Mouse (Mus musculus) limb, embryonic 14.5 days (tissue): ENCODE measurements around the gene E130114P18Rik. TPM values are rescaled to one million over a fixed set of nuclear protein-coding genes. Genes with fewer than 3 reads are reported as not detected.
A peak's percentile ranks its signal among the peaks of the same experiment; 100 is the strongest.

Experiments
- ATAC-seq: fragments of 200-750 bp; cut with Nextera tagmentation; 2 replicates; pipeline ENCODE4 v1.8.0; 2017; ENCODE audit warnings: low read depth, moderate number of reproducible peaks, moderate TSS enrichment; ENCODE audit not compliant: low FRiP score
- DNase-seq: peaks from one replicate; pipeline ENCODE4 v3.0.0-alpha.2; 2015; ENCODE audit warnings: low spot score
- H3K27ac ChIP-seq: fragments of 300-500 bp; sonication (generic); replicated peaks from 2 replicates; pipeline ENCODE4 v1.5.1; 2014; ENCODE audit warnings: low read depth, mild to moderate bottlenecking, low read length, moderate library complexity, mixed read lengths
- H3K27me3 ChIP-seq: fragments of 300-500 bp; sonication (generic); 2 replicates; pipeline ENCODE4 v1.6.1; 2014; ENCODE audit warnings: low read length, mixed read lengths; ENCODE audit not compliant: control insufficient read depth, insufficient read depth
- H3K36me3 ChIP-seq: fragments of 300-500 bp; sonication (generic); 2 replicates; pipeline ENCODE4 v1.6.1; 2014; ENCODE audit warnings: mild to moderate bottlenecking, low read length, moderate library complexity, mixed read lengths; ENCODE audit not compliant: control insufficient read depth, insufficient read depth
- H3K4me1 ChIP-seq: fragments of 300-500 bp; sonication (generic); 2 replicates; pipeline ENCODE4 v1.6.1; 2014; ENCODE audit warnings: antibody characterized with exemption, low read length, mixed read lengths; ENCODE audit not compliant: control insufficient read depth, insufficient read depth
- H3K4me2 ChIP-seq: fragments of 300-500 bp; sonication (generic); replicated peaks from 2 replicates; pipeline ENCODE4 v1.6.1; 2014; ENCODE audit warnings: low read depth, mild to moderate bottlenecking, low read length, moderate library complexity; ENCODE audit not compliant: severe bottlenecking
- H3K4me3 ChIP-seq: fragments of 300-500 bp; sonication (generic); replicated peaks from 2 replicates; pipeline ENCODE4 v1.5.1; 2014; ENCODE audit warnings: low read length
- H3K9ac ChIP-seq: fragments of 300-500 bp; sonication (generic); 2 replicates; pipeline ENCODE4 v1.6.1; 2014; ENCODE audit warnings: mild to moderate bottlenecking, low read depth, low read length, moderate library complexity; ENCODE audit not compliant: severe bottlenecking
- H3K9me3 ChIP-seq: fragments of 300-500 bp; sonication (generic); 2 replicates; pipeline ENCODE4 v1.6.1; 2016; ENCODE audit warnings: low read length; ENCODE audit not compliant: control insufficient read depth
- POLR2A ChIP-seq: fragments of 200-500 bp; IDR thresholded peaks from 2 replicates; pipeline ENCODE4 v1.8.0; 2012; ENCODE audit warnings: inconsistent platforms, mild to moderate bottlenecking, moderate library complexity, borderline replicate concordance; ENCODE audit not compliant: insufficient read depth, insufficient read length; ENCODE audit errors: extremely low read depth
- WGBS: fragments of 180-500 bp; shearing (Covaris S2); extraction: QIAGEN DNeasy Blood & Tissue Kit; methylation state at CpG from one replicate; pipeline ENCODE4 v1.1.7; 2014; 5-methylcytosine and 5-hydroxymethylcytosine counted together
- polyA plus RNA-seq, 2 experiments: library from polyadenylated mRNA; depleted of rRNA in 1 of 2; stranded (reverse) in 1 of 2; unstranded in 1 of 2; fragments of >200 nt; fragmentation: Nextera tagmentation in 1 of 2; extraction: Ambion mirVana in 1 of 2; gene quantifications; 2 replicates each; pipeline versions ENCODE4 v1.2.1 to v1.2.3; 2012 to 2014

E130114P18Rik gene
- polyA plus RNA-seq, 2 experiments, result 2.2 to 4.9 TPM

- 0% methylated on average over 14 of the region's 14 CpGs for WGBS
- peak overlapping the region; percentile 63 for H3K4me2 ChIP-seq
- H3K9ac ChIP-seq, result peak overlapping the region; percentile 38
- peak; percentile 74 for ATAC-seq
- H3K4me3 ChIP-seq, result peak overlapping the region; percentile 44
- DNase-seq, result peak; percentile 100
- no peaks in the 10 kb centered on the region for H3K9me3 ChIP-seq
- peak overlapping the region; percentile 94 for H3K27ac ChIP-seq
- no peaks in the 10 kb centered on the region for H3K27me3 ChIP-seq
- no peaks in the 10 kb centered on the region for H3K36me3 ChIP-seq
- no peak for TF ChIP-seq POLR2A
- peaks cover 24% of the 10 kb centered on the region for H3K4me1 ChIP-seq
Measured at GRCm38 (mm10) chr4:97773110-97773593, 4.7 kb downstream of the E130114P18Rik start.

- Histone ChIP-seq H3K27ac (peak within 1 kb of the TSS; percentile 94), H3K9ac (peak within 1 kb of the TSS; percentile 38), H3K4me1 (peaks cover 24% of the 10 kb centered on the region), H3K4me3 (peak within 1 kb of the TSS; percentile 44), H3K4me2 (peak within 1 kb of the TSS; percentile 63), H3K36me3 (no peaks in the 10 kb centered on the region), H3K27me3 (no peaks in the 10 kb centered on the region), H3K9me3 (no peaks in the 10 kb centered on the region)
- no peak for ATAC-seq
- peak; percentile 77 for DNase-seq
- under 1% methylated on average over 9 of the region's 9 CpGs for WGBS
- TF ChIP-seq POLR2A, result no peak
Measured at GRCm38 (mm10) chr4:97772641-97773040, 5.2 kb downstream of the E130114P18Rik start, which contains the start of gene Nfia. Nfia (plus strand) TSS chr4:97772734.

- Histone ChIP-seq H3K4me3 (peak overlapping the region; percentile 44), H3K27me3 (no peaks in the 10 kb centered on the region), H3K9me3 (no peaks in the 10 kb centered on the region), H3K4me2 (peak overlapping the region; percentile 63), H3K36me3 (no peaks in the 10 kb centered on the region), H3K4me1 (peaks cover 24% of the 10 kb centered on the region), H3K9ac (peak overlapping the region; percentile 38), H3K27ac (peak overlapping the region; percentile 94)
- peak; percentile 37; the same call in 1 of the 2 replicates for TF ChIP-seq POLR2A
- peak; percentile 98 for DNase-seq
- WGBS, result under 1% methylated on average over 25 of the region's 25 CpGs
- peak; percentile 92 for ATAC-seq
Measured at GRCm38 (mm10) chr4:97772084-97772484, 5.8 kb downstream of the E130114P18Rik start.

GRCm38 (mm10) chr4:97771426-97771825 lies 6.5 kb downstream of the E130114P18Rik start:
- ATAC-seq (no peak), DNase-seq (no peak)
- H3K4me2 ChIP-seq, result peak overlapping the region; percentile 63
- H3K36me3 ChIP-seq, result no peaks in the 10 kb centered on the region
- no peaks in the 10 kb centered on the region for H3K9me3 ChIP-seq
- H3K9ac ChIP-seq, result peak overlapping the region; percentile 38
- peaks cover 22% of the 10 kb centered on the region for H3K4me1 ChIP-seq
- peak overlapping the region; percentile 94 for H3K27ac ChIP-seq
- no peaks in the 10 kb centered on the region for H3K27me3 ChIP-seq
- H3K4me3 ChIP-seq, result peak overlapping the region; percentile 44
- WGBS, result 11% methylated on average over 5 of the region's 5 CpGs
- no peak for TF ChIP-seq POLR2A

- H3K4me2 ChIP-seq, result no peak overlapping the region
- ATAC-seq, result no peak
- H3K36me3 ChIP-seq, result no peaks in the 10 kb centered on the region
- H3K4me1 ChIP-seq, result peaks cover 13% of the 10 kb centered on the region; the same call in 1 of the 2 replicates
- no peak overlapping the region for H3K4me3 ChIP-seq
- no peak for TF ChIP-seq POLR2A
- H3K9me3 ChIP-seq, result no peaks in the 10 kb centered on the region
- no peak overlapping the region for H3K9ac ChIP-seq
- DNase-seq, result no peak
- H3K27me3 ChIP-seq, result no peaks in the 10 kb centered on the region
- H3K27ac ChIP-seq, result no peak overlapping the region
- WGBS, result no CpG with 5 or more reads among the region's 1 CpGs
Measured at GRCm38 (mm10) chr4:97769861-97770260, 8.0 kb downstream of the E130114P18Rik start.
